Mouse (Mus musculus) ovary, postnatal 10 days (tissue): ENCODE results near the gene Gadd45b.

Experiments used
- DNase-seq: peaks from one replicate; pipeline ENCODE4 v3.0.0; 2022; ENCODE audit warnings: low spot score

Gadd45b gene

GRCm38 (mm10) chr10:80929299-80930226 is at the start of gene Gadd45b:
Gadd45b (plus strand) TSS chr10:80930073.
- peak; percentile 94 for DNase-seq

- no peak for DNase-seq
Measured at GRCm38 (mm10) chr10:80880131-80880641, 49.7 kb upstream of the Gadd45b start.

- DNase-seq, result no peak
Measured at GRCm38 (mm10) chr10:80880901-80881300, 49.0 kb upstream of the Gadd45b start.

GRCm38 (mm10) chr10:80881301-80881700 is 48.6 kb upstream of the Gadd45b start:
- peak; percentile 42 for DNase-seq

GRCm38 (mm10) chr10:80887181-80887580 is 42.7 kb upstream of the Gadd45b start:
- DNase-seq, result no peak

- DNase-seq, result no peak
Measured at GRCm38 (mm10) chr10:80895100-80895499, 34.8 kb upstream of the Gadd45b start.

- no peak for DNase-seq
Measured at GRCm38 (mm10) chr10:80895697-80896096, 34.2 kb upstream of the Gadd45b start.

GRCm38 (mm10) chr10:80896581-80897485 is 33.0 kb upstream of the Gadd45b start:
- DNase-seq, result no peak

GRCm38 (mm10) chr10:80897861-80898510 is 31.9 kb upstream of the Gadd45b start:
- no peak for DNase-seq

- DNase-seq, result no peak
Measured at GRCm38 (mm10) chr10:80899074-80899473, 30.8 kb upstream of the Gadd45b start.

- no peak for DNase-seq
Measured at GRCm38 (mm10) chr10:80899591-80900317, 30.1 kb upstream of the Gadd45b start.

- peak; percentile 81 for DNase-seq
Measured at GRCm38 (mm10) chr10:80900318-80901247, 29.3 kb upstream of the Gadd45b start, which contains the start of gene Timm13. Timm13 (minus strand) TSS chr10:80900969.

- no peak for DNase-seq
Measured at GRCm38 (mm10) chr10:80901409-80902272, 28.2 kb upstream of the Gadd45b start.

GRCm38 (mm10) chr10:80902273-80902940 is 27.5 kb upstream of the Gadd45b start:
- no peak for DNase-seq

- no peak for DNase-seq
Measured at GRCm38 (mm10) chr10:80903282-80903681, 26.6 kb upstream of the Gadd45b start.

- DNase-seq, result no peak
Measured at GRCm38 (mm10) chr10:80904004-80904693, 25.7 kb upstream of the Gadd45b start.

- DNase-seq, result no peak
Measured at GRCm38 (mm10) chr10:80904709-80905108, 25.2 kb upstream of the Gadd45b start.
